18 mouse cellular contexts compared by ENCODE assay signal in genomic region chr12:5764445-5765170, GRCm38 (mm10).
DNase-seq lines count a peak whose midpoint lies in the region; ATAC-seq and TF ChIP-seq lines count a peak whose summit lies in the region.
"Had no signal": no experiment of that assay in that cellular context is flagged by ENCODE, and none has a peak within 500 bp of the region (broad histone marks: within the 10 kb centered on the region; RNA-seq: fewer than 3 reads in every experiment).

No protein-coding gene starts in this region.

- no peak overlapping the region for H3K4me3 ChIP-seq in forebrain, embryonic 11.5 days (ENCODE audit: low read depth, low read length)
- no peak overlapping the region for H3K4me3 ChIP-seq in forebrain, embryonic 10.5 days
- no peak overlapping the region for H3K4me3 ChIP-seq in forebrain, embryonic 13.5 days
- H3K4me3 ChIP-seq in hindbrain, embryonic 15.5 days: no peak overlapping the region
- H3K4me3 ChIP-seq in midbrain, postnatal 0 days (ENCODE audit: low read depth, low read length): no peak overlapping the region
- H3K4me3 ChIP-seq: heart, adult 2 months; limb, embryonic 15.5 days had no signal

- no peaks in the 10 kb centered on the region for H3K4me1 ChIP-seq in forebrain, embryonic 11.5 days (replicated peaks; ENCODE audit: control insufficient read depth, insufficient read depth, low read length)
- peaks cover 13% of the 10 kb centered on the region for H3K4me1 ChIP-seq in forebrain, embryonic 10.5 days
- H3K4me1 ChIP-seq in forebrain, embryonic 13.5 days: peaks cover 19% of the 10 kb centered on the region
- peaks cover 12% of the 10 kb centered on the region for H3K4me1 ChIP-seq in hindbrain, embryonic 15.5 days (replicated peaks)
- no peaks in the 10 kb centered on the region for H3K4me1 ChIP-seq in midbrain, postnatal 0 days (ENCODE audit: insufficient read depth, low read length)

- no peak overlapping the region for H3K4me2 ChIP-seq in forebrain, embryonic 11.5 days (ENCODE audit: low read depth, low read length, severe bottlenecking)
- H3K4me2 ChIP-seq in forebrain, embryonic 13.5 days: peak overlapping the region; percentile 22; the same call in 1 of the 2 replicates
- no peak overlapping the region for H3K4me2 ChIP-seq in hindbrain, embryonic 15.5 days
- H3K4me2 ChIP-seq in midbrain, postnatal 0 days (ENCODE audit: low read depth, low read length, poor library complexity, severe bottlenecking): no peak overlapping the region
- H3K4me2 ChIP-seq: limb, embryonic 15.5 days had no signal

- ATAC-seq in forebrain, embryonic 11.5 days (replicated peaks; ENCODE audit: low FRiP score): 0 out of 2 replicates have a peak, but pooled peaks have one; percentile 33
- peak; percentile 90 for ATAC-seq in forebrain, embryonic 13.5 days
- peak; percentile 81; the same call in 1 of the 2 replicates for ATAC-seq in hindbrain, embryonic 15.5 days (ENCODE audit: low FRiP score, low read depth)
- ATAC-seq in midbrain, postnatal 0 days (ENCODE audit: low FRiP score): 0 out of 2 replicates have a peak, but pooled peaks have one; percentile 38

- no peak overlapping the region for H3K27ac ChIP-seq in forebrain, embryonic 11.5 days (ENCODE audit: low read depth, low read length)
- H3K27ac ChIP-seq in forebrain, embryonic 10.5 days: no peak overlapping the region
- peak overlapping the region; percentile 51; the same call in 1 of the 2 replicates for H3K27ac ChIP-seq in forebrain, embryonic 13.5 days
- H3K27ac ChIP-seq in hindbrain, embryonic 15.5 days (replicated peaks): no peak overlapping the region
- H3K27ac ChIP-seq in midbrain, postnatal 0 days (ENCODE audit: low read depth, low read length): no peak overlapping the region
- H3K27ac ChIP-seq: heart, adult 2 months; limb, embryonic 15.5 days; stomach, postnatal 0 days had no signal

- DNase-seq in forebrain, embryonic 11.5 days (ENCODE audit: low spot score): no peak
- no peak for DNase-seq in forebrain, embryonic 10.5 days (ENCODE audit: extremely low spot score, low spot score)
- DNase-seq in midbrain, postnatal 0 days (ENCODE audit: low spot score): peak; percentile 50
- no peak for DNase-seq in cerebellum, postnatal 25 days
- no peak for DNase-seq in thymus, postnatal 4 days
- no peak for DNase-seq in adrenal gland, adult 18-20 months (ENCODE audit: low spot score in 2 of 2)
- DNase-seq: cerebellum, postnatal 36 days; heart, adult 2 months; kidney, adult 2 months; kidney, postnatal 25 days; layer of hippocampus, adult 9-11 months; lung, postnatal 10 days; right cerebral cortex, postnatal 14 days; thymus, postnatal 14 days had no signal

- no peaks in the 10 kb centered on the region for H3K36me3 ChIP-seq in forebrain, embryonic 11.5 days (ENCODE audit: control insufficient read depth, insufficient read depth, low read length)
- H3K36me3 ChIP-seq in forebrain, embryonic 10.5 days (replicated peaks): no peaks in the 10 kb centered on the region
- H3K36me3 ChIP-seq in forebrain, embryonic 13.5 days (ENCODE audit: poor library complexity, severe bottlenecking): no peaks in the 10 kb centered on the region
- H3K36me3 ChIP-seq in hindbrain, embryonic 15.5 days: no peaks in the 10 kb centered on the region
- H3K36me3 ChIP-seq in midbrain, postnatal 0 days (ENCODE audit: insufficient read depth, low read length): no peaks in the 10 kb centered on the region
- H3K36me3 ChIP-seq: limb, embryonic 15.5 days had no signal

- no peaks in the 10 kb centered on the region for H3K27me3 ChIP-seq in forebrain, embryonic 11.5 days (ENCODE audit: control insufficient read depth, insufficient read depth, low read length)
- H3K27me3 ChIP-seq in forebrain, embryonic 10.5 days (ENCODE audit: poor library complexity, severe bottlenecking): no peaks in the 10 kb centered on the region
- H3K27me3 ChIP-seq in forebrain, embryonic 13.5 days: no peaks in the 10 kb centered on the region
- H3K27me3 ChIP-seq in hindbrain, embryonic 15.5 days: no peaks in the 10 kb centered on the region
- no peaks in the 10 kb centered on the region for H3K27me3 ChIP-seq in midbrain, postnatal 0 days (ENCODE audit: insufficient read depth, low read length)
- H3K27me3 ChIP-seq: limb, embryonic 15.5 days had no signal

- no peaks in the 10 kb centered on the region for H3K9me3 ChIP-seq in forebrain, embryonic 11.5 days (ENCODE audit: control insufficient read depth, low read length)
- H3K9me3 ChIP-seq in forebrain, embryonic 10.5 days: no peaks in the 10 kb centered on the region
- no peaks in the 10 kb centered on the region for H3K9me3 ChIP-seq in forebrain, embryonic 13.5 days (replicated peaks)
- no peaks in the 10 kb centered on the region for H3K9me3 ChIP-seq in hindbrain, embryonic 15.5 days
- no peaks in the 10 kb centered on the region for H3K9me3 ChIP-seq in midbrain, postnatal 0 days (ENCODE audit: low read length)
- H3K9me3 ChIP-seq: limb, embryonic 15.5 days had no signal

- H3K9ac ChIP-seq in forebrain, embryonic 11.5 days (ENCODE audit: low read length): no peak overlapping the region
- no peak overlapping the region for H3K9ac ChIP-seq in forebrain, embryonic 13.5 days
- no peak overlapping the region for H3K9ac ChIP-seq in hindbrain, embryonic 15.5 days
- H3K9ac ChIP-seq in midbrain, postnatal 0 days (replicated peaks; ENCODE audit: low read length, poor library complexity, severe bottlenecking): no peak overlapping the region
- H3K9ac ChIP-seq: limb, embryonic 15.5 days had no signal

- TF ChIP-seq CTCF in midbrain, postnatal 0 days (IDR thresholded peaks at IDR 0.05): no peak

- WGBS in forebrain, embryonic 11.5 days: 48% methylated on average over 6 of the region's 6 CpGs
- WGBS in forebrain, embryonic 10.5 days: 59% methylated on average over 6 of the region's 6 CpGs
- 25% methylated on average over 6 of the region's 6 CpGs for WGBS in forebrain, embryonic 13.5 days
- WGBS in hindbrain, embryonic 15.5 days: 34% methylated on average over 6 of the region's 6 CpGs
- 27% methylated on average over 6 of the region's 6 CpGs for WGBS in midbrain, postnatal 0 days

Comparison
In these comparisons a context has a peak if more than half of its experiments do, and no peak if none do; other contexts are left out.
1. ATAC-seq: peak in every context shown above with its lines; median percentile 90 in forebrain, embryonic 13.5 days; 81 in hindbrain, embryonic 15.5 days; 38 in midbrain, postnatal 0 days; 33 in forebrain, embryonic 11.5 days.